Mouse (Mus musculus) lung, embryonic 16.5 days (tissue): ENCODE measurements around the gene Lhfpl2. TPM values are rescaled to one million over a fixed set of nuclear protein-coding genes. Genes with fewer than 3 reads are reported as not detected.

Source experiments
- ATAC-seq: fragments of 200-750 bp; cut with Nextera tagmentation; 2 replicates; pipeline ENCODE4 v1.8.0; 2017; ENCODE audit warnings: low read depth, mild to moderate bottlenecking, moderate library complexity
- H3K27ac ChIP-seq: fragments of 300-500 bp; sonication (generic); 2 replicates; pipeline ENCODE4 v1.5.1; 2014; ENCODE audit warnings: mild to moderate bottlenecking, control low read depth, low read length
- H3K27me3 ChIP-seq: fragments of 300-500 bp; sonication (generic); 2 replicates; pipeline ENCODE4 v1.6.1; 2014; ENCODE audit warnings: low read depth, low read length, mixed read lengths; ENCODE audit not compliant: control insufficient read depth, insufficient read depth
- H3K36me3 ChIP-seq: fragments of 300-500 bp; sonication (generic); 2 replicates; pipeline ENCODE4 v1.6.1; 2014; ENCODE audit warnings: low read length; ENCODE audit not compliant: control insufficient read depth, insufficient read depth
- H3K4me1 ChIP-seq: fragments of 300-500 bp; sonication (generic); replicated peaks from 2 replicates; pipeline ENCODE4 v1.6.1; 2014; ENCODE audit warnings: low read length, mixed read lengths; ENCODE audit not compliant: control insufficient read depth, insufficient read depth
- H3K4me2 ChIP-seq: fragments of 300-500 bp; sonication (generic); 2 replicates; pipeline ENCODE4 v1.6.1; 2014; ENCODE audit warnings: low read depth, low read length, control low read depth
- H3K4me3 ChIP-seq: fragments of 300-500 bp; sonication (generic); 2 replicates; pipeline ENCODE4 v1.5.1; 2014; ENCODE audit warnings: mild to moderate bottlenecking, low read length, control low read depth
- H3K9ac ChIP-seq: fragments of 300-500 bp; sonication (generic); 2 replicates; pipeline ENCODE4 v1.6.1; 2014; ENCODE audit warnings: low read length, control low read depth
- H3K9me3 ChIP-seq: fragments of 300-500 bp; sonication (generic); 2 replicates; pipeline ENCODE4 v1.6.1; 2016; ENCODE audit warnings: low read length; ENCODE audit not compliant: control insufficient read depth
- WGBS: fragments of 180-500 bp; shearing (Covaris S2); extraction: QIAGEN DNeasy Blood & Tissue Kit; methylation state at CpG from one replicate; pipeline ENCODE4 v1.1.7; 2014; 5-methylcytosine and 5-hydroxymethylcytosine counted together
- polyA plus RNA-seq: library from polyadenylated mRNA; unstranded; fragments of >200 nt; fragmentation: Nextera tagmentation; extraction: Ambion mirVana; gene quantifications from 2 replicates; pipeline ENCODE4 v1.2.1, GENCODE M21; 2015

Lhfpl2 gene
- polyA plus RNA-seq, 1 experiment from 2014 or later: 54.1 TPM

DNA sequence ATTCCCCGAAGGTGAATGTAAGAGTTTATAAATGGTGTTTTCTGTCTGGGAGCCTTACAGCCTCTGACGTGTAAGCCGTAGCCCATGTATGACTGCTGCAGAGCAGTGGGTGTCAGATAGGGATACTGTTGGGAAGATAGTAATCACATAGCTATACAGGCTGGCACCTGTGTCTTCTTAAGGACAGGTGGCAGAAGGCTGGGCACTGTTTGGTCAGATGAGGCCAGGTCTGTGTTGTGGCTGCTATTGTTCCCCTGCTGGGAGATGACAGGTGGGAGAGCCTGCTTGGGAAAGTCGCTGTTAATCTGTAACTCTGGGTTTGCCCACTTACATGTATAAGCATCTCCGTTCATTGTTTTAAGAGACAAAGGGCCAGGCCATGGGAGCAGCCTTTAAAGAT lies 16.1 kb downstream of the Lhfpl2 start:
- no peak overlapping the region for H3K4me2 ChIP-seq
- no peak overlapping the region for H3K4me3 ChIP-seq
- H3K9ac ChIP-seq: no peak overlapping the region
- peaks cover 42% of the 10 kb centered on the region for H3K4me1 ChIP-seq
- no peak for ATAC-seq
- no peaks in the 10 kb centered on the region for H3K27me3 ChIP-seq
- WGBS: 46% methylated on average over 5 of the region's 5 CpGs
- no peaks in the 10 kb centered on the region for H3K9me3 ChIP-seq
- H3K36me3 ChIP-seq: peaks cover 5% of the 10 kb centered on the region; the same call in 1 of the 2 replicates
- peak overlapping the region; percentile 74 for H3K27ac ChIP-seq

DNA sequence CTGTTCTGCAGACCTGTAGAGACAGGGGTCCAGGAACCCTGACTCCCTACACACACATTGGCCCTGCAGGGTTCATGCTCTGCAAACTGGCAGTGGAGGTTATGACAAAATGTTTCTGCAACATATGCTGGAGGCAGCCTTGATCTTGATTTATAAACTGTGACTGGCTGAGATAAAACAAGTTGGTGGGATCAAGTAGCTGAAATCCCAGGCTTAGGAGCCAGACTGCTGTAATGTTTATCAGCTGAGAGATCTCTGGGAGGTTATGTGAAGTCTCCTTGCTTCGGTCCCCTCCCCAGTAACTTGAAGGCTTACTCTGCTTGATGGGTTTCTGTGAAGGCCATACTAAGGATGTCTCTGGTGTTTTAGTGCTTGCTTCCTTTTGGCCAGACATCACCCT lies 17.6 kb downstream of the Lhfpl2 start:
- Histone ChIP-seq H3K27me3 (no peaks in the 10 kb centered on the region), H3K4me1 (peaks cover 42% of the 10 kb centered on the region), H3K36me3 (peaks cover 8% of the 10 kb centered on the region; the same call in 1 of the 2 replicates), H3K27ac (no peak overlapping the region), H3K9ac (no peak overlapping the region), H3K4me3 (no peak overlapping the region), H3K9me3 (no peaks in the 10 kb centered on the region), H3K4me2 (no peak overlapping the region)
- 31% methylated on average over 1 of the region's 1 CpGs for WGBS
- no peak for ATAC-seq

DNA sequence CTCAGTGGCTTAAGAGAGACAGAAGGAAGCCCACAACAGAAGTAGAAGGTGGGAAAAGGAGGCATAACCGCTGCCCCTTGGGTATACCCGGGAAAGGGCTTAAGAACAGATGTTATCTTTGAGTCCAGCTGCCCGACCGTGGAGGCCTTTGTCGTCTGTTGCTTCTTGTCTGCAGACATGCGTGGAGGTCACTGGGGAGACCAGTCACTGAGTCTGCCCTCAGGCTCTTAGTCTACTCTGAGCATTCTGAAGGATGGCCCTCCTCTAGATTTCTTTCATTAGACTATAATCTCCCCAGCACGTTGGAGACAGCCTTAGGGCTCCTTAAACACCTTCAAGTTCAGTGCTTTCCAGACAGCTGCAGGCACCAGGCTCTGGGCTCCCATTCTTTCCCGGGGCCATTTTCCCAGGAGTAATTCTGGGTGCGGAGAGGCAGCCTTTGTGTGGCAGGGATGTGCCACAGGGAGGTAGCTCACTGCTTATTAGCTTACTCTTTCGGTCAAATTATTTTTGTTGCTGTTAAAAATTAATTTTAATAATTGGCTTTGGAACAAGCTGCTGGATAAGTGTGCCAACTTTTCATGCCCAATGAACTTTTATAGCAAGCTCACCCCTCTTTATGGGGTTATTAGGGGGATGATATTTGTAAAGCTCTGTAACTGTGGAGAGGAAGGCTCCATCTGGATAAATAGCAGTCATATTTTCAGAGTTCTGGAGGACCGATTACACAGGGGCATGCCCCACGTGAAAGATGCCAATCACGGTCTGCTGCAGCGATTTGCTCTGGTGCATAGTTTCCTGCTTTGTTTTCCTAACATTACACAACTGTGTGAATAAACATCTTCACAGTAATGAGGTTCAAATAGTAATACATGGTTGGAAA lies 19.8 kb downstream of the Lhfpl2 start:
- no peaks in the 10 kb centered on the region for H3K27me3 ChIP-seq
- peaks cover 40% of the 10 kb centered on the region for H3K4me1 ChIP-seq
- ATAC-seq: no peak
- H3K9me3 ChIP-seq: no peaks in the 10 kb centered on the region
- no peak overlapping the region for H3K4me3 ChIP-seq
- no peak overlapping the region for H3K9ac ChIP-seq
- H3K36me3 ChIP-seq: peaks cover 8% of the 10 kb centered on the region; the same call in 1 of the 2 replicates
- H3K27ac ChIP-seq: no peak overlapping the region
- 61% methylated on average over 14 of the region's 14 CpGs for WGBS
- H3K4me2 ChIP-seq: no peak overlapping the region

DNA sequence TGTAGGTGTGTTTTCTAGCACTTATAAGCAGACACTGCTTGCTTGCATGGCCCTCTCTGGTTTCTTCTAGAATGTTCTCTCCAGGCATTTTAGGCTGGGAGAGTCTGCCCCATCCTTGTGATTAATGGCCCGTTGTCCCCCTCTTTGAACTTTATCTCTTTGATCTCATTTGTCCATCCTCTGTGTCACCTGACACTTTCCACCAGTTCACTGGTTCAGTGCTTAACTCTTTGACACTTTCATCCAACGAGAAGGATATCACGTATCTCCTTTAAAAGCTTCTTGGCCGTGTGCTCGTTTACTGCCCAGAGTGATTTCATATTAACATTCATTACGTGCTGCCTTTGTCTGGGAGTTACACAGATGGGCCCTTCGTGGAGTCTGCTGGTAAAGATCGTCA lies 25.6 kb downstream of the Lhfpl2 start:
- H3K27me3 ChIP-seq: no peaks in the 10 kb centered on the region
- 39% methylated on average over 8 of the region's 8 CpGs for WGBS
- no peak overlapping the region for H3K4me3 ChIP-seq
- peaks cover 12% of the 10 kb centered on the region; the same call in 1 of the 2 replicates for H3K36me3 ChIP-seq
- H3K9me3 ChIP-seq: no peaks in the 10 kb centered on the region
- H3K27ac ChIP-seq: no peak overlapping the region
- ATAC-seq: no peak
- no peak overlapping the region for H3K9ac ChIP-seq
- peaks cover 8% of the 10 kb centered on the region; the same call in 1 of the 2 replicates for H3K4me1 ChIP-seq
- H3K4me2 ChIP-seq: no peak overlapping the region

DNA sequence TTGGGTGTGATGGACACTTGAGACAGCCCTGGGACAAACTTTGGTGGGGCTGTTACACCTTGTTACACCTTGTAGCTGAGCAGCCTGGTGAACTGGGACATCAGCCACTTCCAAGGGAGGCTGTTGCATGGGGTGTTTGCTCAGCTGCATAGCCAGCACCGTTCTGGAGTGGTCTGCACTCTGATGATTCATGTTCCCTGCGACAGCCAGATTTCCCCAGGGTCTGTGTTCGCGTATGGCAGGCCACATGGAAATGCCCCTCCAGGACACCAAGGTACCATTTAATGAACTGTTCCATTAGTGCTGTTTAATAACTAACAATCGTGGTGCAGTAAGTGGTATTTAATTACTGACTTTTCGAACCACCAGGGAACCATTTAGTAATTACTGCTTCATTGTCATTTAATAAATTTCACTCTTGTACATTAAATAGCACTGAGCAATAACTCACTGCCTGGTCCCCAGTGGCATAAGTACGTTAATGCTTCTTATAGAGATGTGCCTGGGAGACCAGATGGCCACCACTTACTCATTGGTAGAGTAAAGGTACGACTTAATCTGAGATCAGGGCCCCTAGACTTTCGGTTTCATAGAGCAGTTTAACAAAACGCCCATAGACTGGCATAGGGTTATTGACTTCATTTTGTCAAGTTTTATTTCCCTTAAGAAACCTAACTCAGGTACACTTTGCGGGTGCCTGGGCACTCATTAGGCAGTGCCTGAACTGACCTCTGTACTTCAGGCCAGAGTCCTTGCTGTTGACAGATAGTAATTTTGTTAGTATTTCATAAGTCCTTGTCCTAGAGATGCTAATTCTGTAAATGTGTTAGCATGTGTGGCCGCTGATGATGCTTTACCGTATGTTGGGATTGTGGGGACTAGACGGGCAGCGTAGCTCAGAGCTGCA lies 26.9 kb downstream of the Lhfpl2 start:
- Histone ChIP-seq H3K4me2 (no peak overlapping the region), H3K27me3 (no peaks in the 10 kb centered on the region), H3K4me1 (peaks cover 14% of the 10 kb centered on the region), H3K36me3 (peaks cover 7% of the 10 kb centered on the region; the same call in 1 of the 2 replicates), H3K9me3 (no peaks in the 10 kb centered on the region), H3K27ac (no peak overlapping the region), H3K9ac (no peak overlapping the region), H3K4me3 (no peak overlapping the region)
- WGBS: 73% methylated on average over 15 of the region's 15 CpGs
- peak; percentile 51 for ATAC-seq

DNA sequence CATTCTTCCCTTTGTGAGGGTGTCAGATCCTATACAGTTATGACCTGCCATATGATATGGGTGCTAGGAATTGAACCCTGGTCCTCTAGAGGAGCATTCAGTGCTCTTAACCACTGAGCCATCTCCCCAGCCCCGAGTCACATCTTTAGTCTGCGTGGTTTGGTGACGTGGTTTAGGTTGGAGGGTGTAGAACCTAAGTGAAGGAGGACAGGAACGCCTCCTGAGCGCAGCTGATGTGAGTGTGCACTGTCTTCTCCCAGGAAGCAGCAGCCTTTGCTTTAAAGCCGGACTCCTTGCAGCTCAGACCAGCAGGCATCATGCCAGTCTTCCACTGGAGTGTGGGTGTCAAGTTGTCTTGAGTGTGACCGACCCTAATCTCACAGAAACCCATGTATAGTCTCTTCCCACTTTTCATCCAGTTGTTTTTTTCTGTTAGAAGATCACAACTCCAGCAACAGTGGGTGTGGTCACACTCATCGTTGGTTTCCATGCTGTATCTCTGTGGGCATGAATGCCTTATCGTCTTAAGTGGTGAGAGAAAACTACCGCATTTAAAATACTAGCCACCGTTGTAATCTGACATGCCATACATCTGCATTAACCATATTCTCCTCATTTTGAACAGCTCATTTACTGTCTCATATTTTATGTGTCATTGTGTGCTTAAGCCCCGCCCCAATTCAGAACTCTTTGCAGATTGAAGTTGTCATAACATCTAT lies 28.7 kb downstream of the Lhfpl2 start:
- Histone ChIP-seq H3K9me3 (no peaks in the 10 kb centered on the region), H3K4me1 (peaks cover 24% of the 10 kb centered on the region), H3K9ac (no peak overlapping the region), H3K4me2 (no peak overlapping the region), H3K36me3 (0 out of 2 replicates have a peak, but pooled peaks cover 4% of the 10 kb centered on the region), H3K27ac (no peak overlapping the region), H3K27me3 (no peaks in the 10 kb centered on the region), H3K4me3 (no peak overlapping the region)
- WGBS: 75% methylated on average over 12 of the region's 12 CpGs
- ATAC-seq: no peak

DNA sequence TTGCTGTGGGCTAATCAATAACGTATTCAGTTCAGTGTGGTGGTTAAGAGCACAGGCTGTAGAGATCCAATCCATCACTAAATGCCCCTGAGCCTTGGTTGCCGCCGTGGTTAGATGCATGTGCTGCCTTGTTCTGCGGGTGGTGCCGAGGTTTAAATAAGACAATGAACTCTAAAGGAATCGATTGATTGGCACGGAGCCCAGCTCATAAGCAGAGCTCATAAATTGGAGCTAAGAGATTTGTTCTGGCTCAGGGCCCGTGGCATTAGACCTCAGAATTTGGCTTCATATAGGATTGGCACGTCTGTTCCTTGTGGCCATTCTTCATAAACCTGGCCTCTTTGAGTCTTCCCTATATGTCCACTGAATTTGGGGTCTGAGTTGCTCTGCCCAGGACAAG lies 29.5 kb downstream of the Lhfpl2 start:
- Histone ChIP-seq H3K9me3 (no peaks in the 10 kb centered on the region), H3K4me2 (no peak overlapping the region), H3K36me3 (0 out of 2 replicates have a peak, but pooled peaks cover 4% of the 10 kb centered on the region), H3K27me3 (no peaks in the 10 kb centered on the region), H3K9ac (no peak overlapping the region), H3K4me3 (no peak overlapping the region), H3K27ac (no peak overlapping the region), H3K4me1 (peaks cover 32% of the 10 kb centered on the region)
- no peak for ATAC-seq
- 51% methylated on average over 9 of the region's 9 CpGs for WGBS

DNA sequence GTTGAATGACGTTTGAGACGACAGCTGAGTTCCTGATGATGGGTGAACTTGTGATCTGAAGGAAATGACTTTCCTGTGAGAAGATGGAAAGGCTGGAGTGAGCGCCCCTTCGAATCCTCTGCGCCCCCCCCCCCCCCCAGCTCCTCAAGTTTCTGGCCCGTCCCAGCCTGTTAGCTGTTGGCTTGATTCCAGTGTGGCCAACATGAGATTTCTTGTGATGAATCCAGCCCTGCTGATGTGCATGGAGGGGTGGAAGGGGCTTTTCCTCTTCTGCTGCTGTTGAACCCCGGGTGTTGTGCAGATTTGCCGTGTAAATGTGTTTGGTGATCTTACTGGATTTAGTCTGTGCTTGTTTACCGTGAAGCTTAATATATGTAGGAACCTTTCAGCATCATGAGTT lies 31.2 kb downstream of the Lhfpl2 start:
- H3K36me3 ChIP-seq: 0 out of 2 replicates have a peak, but pooled peaks cover 4% of the 10 kb centered on the region
- H3K27me3 ChIP-seq: no peaks in the 10 kb centered on the region
- 51% methylated on average over 9 of the region's 9 CpGs for WGBS
- ATAC-seq: peak; percentile 46
- H3K9ac ChIP-seq: no peak overlapping the region
- no peaks in the 10 kb centered on the region for H3K9me3 ChIP-seq
- no peak overlapping the region for H3K4me3 ChIP-seq
- H3K27ac ChIP-seq: no peak overlapping the region; the same call in 1 of the 2 replicates
- H3K4me1 ChIP-seq: peaks cover 47% of the 10 kb centered on the region
- no peak overlapping the region for H3K4me2 ChIP-seq
